Mouse (Mus musculus) forebrain, embryonic 12.5 days (tissue): Measurements from ENCODE around the gene Prkag2. TPM values are rescaled to one million over a fixed set of nuclear protein-coding genes. Genes with fewer than 3 reads are reported as not detected.

ENCODE experiments used
- ATAC-seq: fragments of 200-750 bp; cut with Nextera tagmentation; 2 replicates; pipeline ENCODE4 v1.8.0; 2017; ENCODE audit warnings: moderate TSS enrichment; ENCODE audit not compliant: low FRiP score
- H3K27ac ChIP-seq: fragments of 300-500 bp; sonication (generic); 2 replicates; pipeline ENCODE4 v1.5.1; 2016; ENCODE audit warnings: mild to moderate bottlenecking
- H3K27me3 ChIP-seq: fragments of 300-500 bp; sonication (generic); 2 replicates; pipeline ENCODE4 v1.6.1; 2016; ENCODE audit warnings: mild to moderate bottlenecking
- H3K36me3 ChIP-seq: fragments of 300-500 bp; sonication (generic); replicated peaks from 2 replicates; pipeline ENCODE4 v1.6.1; 2016; ENCODE audit warnings: mild to moderate bottlenecking
- H3K4me1 ChIP-seq: fragments of 300-500 bp; sonication (generic); 2 replicates; pipeline ENCODE4 v1.6.1; 2016
- H3K4me2 ChIP-seq: fragments of 300-500 bp; sonication (generic); 2 replicates; pipeline ENCODE4 v1.6.1; 2016; ENCODE audit warnings: mild to moderate bottlenecking, moderate library complexity
- H3K4me3 ChIP-seq: fragments of 300-500 bp; sonication (generic); replicated peaks from 2 replicates; pipeline ENCODE4 v1.5.1; 2016; ENCODE audit warnings: mild to moderate bottlenecking
- H3K9ac ChIP-seq: fragments of 300-500 bp; sonication (generic); 2 replicates; pipeline ENCODE4 v1.6.1; 2016; ENCODE audit warnings: mild to moderate bottlenecking
- H3K9me3 ChIP-seq: fragments of 300-500 bp; sonication (generic); 2 replicates; pipeline ENCODE4 v1.6.1; 2016
- WGBS: fragments of 180-500 bp; shearing (Covaris S2); methylation state at CpG from one replicate; pipeline ENCODE4 v1.1.7; 2016; 5-methylcytosine and 5-hydroxymethylcytosine counted together
- polyA plus RNA-seq: library from polyadenylated mRNA; unstranded; fragments of >200 nt; fragmentation: Nextera tagmentation; extraction: Ambion mirVana; gene quantifications from 2 replicates; pipeline ENCODE4 v1.2.1, GENCODE M21; 2016

Prkag2 gene
- polyA plus RNA-seq, result 55.0 and 60.2 TPM in 2 replicates

DNA sequence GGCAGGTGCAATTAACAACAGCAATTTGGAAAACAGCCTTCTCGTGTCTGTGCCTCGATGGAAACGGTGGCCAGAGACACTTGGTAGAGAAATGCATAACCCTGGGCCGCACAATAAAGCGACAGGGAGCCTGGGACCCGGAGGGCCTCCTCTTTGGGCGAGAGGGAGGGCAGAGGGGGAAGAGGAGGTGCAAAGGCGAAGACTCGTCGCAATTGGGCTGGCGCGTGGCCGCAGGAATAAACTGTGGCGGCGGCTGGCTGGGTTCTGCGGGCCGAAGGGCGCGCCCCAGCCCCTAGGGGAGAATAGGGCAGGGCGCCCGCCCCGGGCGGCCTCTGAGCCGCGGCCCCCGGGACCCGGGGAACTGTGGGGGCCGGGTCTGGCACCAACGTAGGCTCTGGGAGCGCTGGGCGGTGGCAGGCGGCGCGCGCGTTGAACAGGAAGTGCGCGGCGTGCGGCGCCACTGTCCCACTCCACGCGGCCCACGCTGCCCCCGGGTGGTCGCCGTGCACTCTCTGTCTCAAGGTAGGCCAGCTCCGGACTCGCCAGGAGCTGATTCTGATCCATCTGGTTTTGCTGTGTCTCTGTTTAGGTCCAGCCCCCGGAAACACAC lies at the start of gene Prkag2:
Prkag2 (minus strand) TSS at position 127 of the 610 bp plus-strand sequence.
- under 1% methylated on average over 42 of the region's 50 CpGs for WGBS
- peaks cover 21% of the 10 kb centered on the region for H3K4me1 ChIP-seq
- H3K9me3 ChIP-seq, result no peaks in the 10 kb centered on the region
- no peak within 1 kb of the TSS for H3K27ac ChIP-seq
- H3K27me3 ChIP-seq, result peaks cover 59% of the 10 kb centered on the region
- peak within 1 kb of the TSS; percentile 59 for H3K4me3 ChIP-seq
- peak within 1 kb of the TSS; percentile 99 for H3K4me2 ChIP-seq
- H3K9ac ChIP-seq, result peak within 1 kb of the TSS; percentile 40; the same call in 1 of the 2 replicates
- ATAC-seq, result peak; percentile 71
- no peaks in the 10 kb centered on the region for H3K36me3 ChIP-seq

DNA sequence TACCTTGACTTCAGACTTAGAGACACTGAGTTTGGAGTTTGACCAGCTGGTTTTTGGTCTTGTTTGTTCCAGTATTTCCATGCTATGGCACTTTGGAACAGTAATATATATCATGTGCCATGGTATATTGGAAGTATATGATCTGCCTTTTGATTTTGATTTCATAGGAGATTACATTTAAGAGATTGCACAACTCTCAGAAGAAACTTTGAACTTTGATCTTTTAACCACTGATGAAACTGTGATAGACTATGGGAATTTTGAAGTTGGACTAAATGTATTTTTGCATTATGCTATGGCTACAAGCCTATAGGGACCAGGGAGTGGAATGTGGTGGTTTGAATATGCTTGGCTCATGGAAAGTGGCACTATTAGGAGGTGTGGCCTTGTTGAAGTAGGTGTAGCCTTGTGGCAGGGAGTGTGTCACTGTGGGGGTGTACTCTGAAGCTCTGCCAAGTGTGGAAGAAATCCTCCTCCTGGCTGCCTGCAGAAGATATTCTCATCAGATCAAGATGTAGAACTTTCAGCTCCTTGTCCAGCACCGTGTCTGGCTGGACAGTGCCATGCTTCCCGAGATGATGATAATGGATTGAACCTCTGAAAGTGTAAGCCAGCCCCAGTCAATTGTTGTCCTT lies 49.0 kb upstream of the Prkag2 start:
- Histone ChIP-seq H3K4me2 (no peak overlapping the region), H3K4me3 (no peak overlapping the region), H3K9ac (no peak overlapping the region), H3K36me3 (no peaks in the 10 kb centered on the region), H3K4me1 (peaks cover 6% of the 10 kb centered on the region), H3K27me3 (no peaks in the 10 kb centered on the region), H3K27ac (no peak overlapping the region), H3K9me3 (0 out of 2 replicates have a peak, but pooled peaks cover 3% of the 10 kb centered on the region)
- 84% methylated on average over 2 of the region's 2 CpGs for WGBS
- no peak for ATAC-seq

DNA sequence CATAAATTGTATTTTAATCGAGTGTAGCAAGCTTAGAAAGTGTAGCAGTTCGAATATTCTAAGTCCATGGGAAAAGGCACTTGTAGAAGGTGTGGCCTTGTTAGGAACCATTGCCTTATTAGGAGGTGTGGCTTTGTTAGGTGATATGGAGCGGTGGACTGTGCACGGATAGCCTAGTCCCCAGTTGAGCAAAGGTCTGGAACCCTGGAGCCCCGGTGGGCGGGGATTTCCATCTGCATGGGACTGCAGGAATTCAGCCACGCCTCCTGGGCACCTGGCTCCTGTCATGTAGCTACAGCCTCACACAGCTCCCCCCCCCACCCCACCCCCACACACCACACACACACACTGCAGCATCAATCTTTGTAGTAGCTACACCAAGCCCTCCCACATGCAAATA lies 46.3 kb upstream of the Prkag2 start:
- H3K36me3 ChIP-seq, result no peaks in the 10 kb centered on the region
- no peak for ATAC-seq
- 0 out of 2 replicates have a peak, but pooled peaks cover 3% of the 10 kb centered on the region for H3K9me3 ChIP-seq
- no peak overlapping the region for H3K4me3 ChIP-seq
- no peak overlapping the region for H3K4me2 ChIP-seq
- H3K4me1 ChIP-seq, result no peaks in the 10 kb centered on the region
- no peaks in the 10 kb centered on the region for H3K27me3 ChIP-seq
- no peak overlapping the region for H3K27ac ChIP-seq
- 87% methylated on average over 7 of the region's 7 CpGs for WGBS
- H3K9ac ChIP-seq, result no peak overlapping the region

DNA sequence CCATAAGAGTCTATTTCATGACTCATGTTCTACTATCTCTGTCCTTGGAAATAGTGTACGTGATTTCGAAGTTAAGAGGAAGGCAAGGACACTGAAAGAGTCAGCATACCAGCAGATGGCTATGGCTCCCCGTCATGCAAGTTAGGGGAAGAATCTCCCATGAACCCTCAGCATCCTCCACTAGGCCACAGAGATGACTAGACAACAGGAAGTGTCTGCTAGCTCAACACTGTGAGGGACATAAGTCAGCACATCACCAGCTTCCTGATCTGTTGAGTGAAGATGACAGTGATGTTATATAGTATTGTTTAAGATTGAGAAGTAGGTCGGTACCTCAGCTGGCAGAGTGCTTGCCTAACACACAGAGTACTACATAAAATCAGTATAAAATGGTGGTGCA lies 27.4 kb upstream of the Prkag2 start:
- no peak overlapping the region for H3K9ac ChIP-seq
- no peaks in the 10 kb centered on the region for H3K36me3 ChIP-seq
- no peak overlapping the region for H3K27ac ChIP-seq
- no peaks in the 10 kb centered on the region for H3K9me3 ChIP-seq
- 96% methylated on average over 4 of the region's 4 CpGs for WGBS
- no peak overlapping the region for H3K4me2 ChIP-seq
- H3K27me3 ChIP-seq, result no peaks in the 10 kb centered on the region
- no peak for ATAC-seq
- no peak overlapping the region for H3K4me3 ChIP-seq
- H3K4me1 ChIP-seq, result no peaks in the 10 kb centered on the region

DNA sequence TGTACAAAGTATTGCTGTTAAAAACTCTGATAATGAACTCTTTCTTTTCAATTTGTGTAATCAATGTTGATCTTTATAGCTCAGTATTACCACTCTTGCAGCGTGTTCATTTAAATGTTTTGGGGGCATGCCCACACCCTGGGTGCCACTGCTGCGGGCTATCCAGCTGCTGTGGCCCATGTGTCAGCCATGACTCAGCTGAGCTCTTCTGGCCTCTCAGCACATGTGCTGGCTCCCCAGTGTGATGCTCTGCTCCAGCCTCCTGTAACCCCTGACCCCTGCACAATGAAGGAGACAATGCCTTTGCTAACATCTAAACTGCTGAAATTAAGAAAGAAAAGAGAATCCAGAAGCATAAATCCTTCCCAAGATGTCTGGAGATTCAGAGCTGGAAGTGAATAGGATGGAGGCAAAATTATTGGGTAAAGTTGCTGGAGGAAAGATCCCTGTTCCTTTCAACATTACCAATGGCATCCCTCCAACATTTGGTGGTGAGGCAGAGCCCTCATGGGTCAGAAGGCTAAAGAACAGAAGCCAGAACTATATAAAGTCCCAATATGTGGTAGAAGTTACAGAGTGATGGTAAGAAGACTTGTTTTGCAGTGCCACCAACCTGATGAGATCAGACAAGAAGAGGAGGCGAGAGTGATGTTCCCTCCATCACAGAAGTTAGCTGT lies 25.6 kb upstream of the Prkag2 start:
- Histone ChIP-seq H3K9me3 (no peaks in the 10 kb centered on the region), H3K4me2 (no peak overlapping the region), H3K27ac (no peak overlapping the region), H3K27me3 (no peaks in the 10 kb centered on the region), H3K36me3 (no peaks in the 10 kb centered on the region), H3K9ac (no peak overlapping the region), H3K4me3 (no peak overlapping the region), H3K4me1 (no peaks in the 10 kb centered on the region)
- no peak for ATAC-seq
- WGBS, result 75% methylated on average over 3 of the region's 3 CpGs

DNA sequence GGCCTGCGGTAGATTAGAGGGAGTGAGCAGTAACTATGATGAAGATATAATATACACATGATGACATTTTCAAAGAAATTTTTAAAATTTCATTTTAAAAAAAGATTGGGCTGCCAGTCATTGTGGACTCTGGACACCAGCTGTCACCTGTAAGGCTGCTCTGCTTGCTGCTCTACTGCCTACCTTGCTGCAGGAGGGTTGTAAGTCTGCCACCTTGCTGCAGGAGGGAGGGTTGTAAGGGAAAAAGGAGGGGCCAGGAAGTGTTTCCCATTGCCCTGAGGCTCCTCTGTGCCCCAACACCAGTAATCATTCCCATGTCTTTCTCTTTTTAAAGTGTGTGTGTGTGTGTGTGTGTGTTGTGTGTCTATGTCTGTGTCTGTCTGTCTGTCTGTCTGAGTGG lies 22.1 kb upstream of the Prkag2 start:
- 89% methylated on average over 1 of the region's 1 CpGs for WGBS
- Histone ChIP-seq H3K9me3 (no peaks in the 10 kb centered on the region), H3K27me3 (no peaks in the 10 kb centered on the region), H3K4me1 (no peaks in the 10 kb centered on the region), H3K27ac (no peak overlapping the region), H3K4me2 (no peak overlapping the region), H3K9ac (no peak overlapping the region), H3K4me3 (no peak overlapping the region), H3K36me3 (no peaks in the 10 kb centered on the region)
- ATAC-seq, result no peak

DNA sequence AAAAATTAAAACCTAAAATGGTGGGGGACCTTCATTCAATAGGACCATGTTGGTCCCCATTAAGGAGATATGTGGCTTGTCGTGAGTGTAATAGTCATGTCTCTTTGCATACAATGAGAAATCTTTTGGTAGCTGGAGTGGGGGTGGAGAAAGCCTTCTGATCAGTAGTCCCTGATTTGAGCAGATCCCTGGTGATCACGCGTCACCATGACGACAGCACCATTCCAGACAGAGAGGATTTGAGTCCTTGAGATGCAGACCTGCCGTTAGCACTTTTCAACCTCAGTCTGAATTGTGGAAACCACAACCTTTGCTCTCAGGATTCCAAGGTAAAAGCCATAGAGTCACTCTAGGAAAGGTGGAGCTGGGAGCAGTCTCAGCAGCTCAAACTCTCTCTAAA lies 18.7 kb upstream of the Prkag2 start:
- Histone ChIP-seq H3K4me3 (no peak overlapping the region), H3K36me3 (no peaks in the 10 kb centered on the region), H3K27me3 (no peaks in the 10 kb centered on the region), H3K9me3 (no peaks in the 10 kb centered on the region), H3K4me1 (no peaks in the 10 kb centered on the region), H3K9ac (no peak overlapping the region), H3K4me2 (no peak overlapping the region), H3K27ac (no peak overlapping the region)
- WGBS, result 72% methylated on average over 5 of the region's 5 CpGs
- no peak for ATAC-seq

DNA sequence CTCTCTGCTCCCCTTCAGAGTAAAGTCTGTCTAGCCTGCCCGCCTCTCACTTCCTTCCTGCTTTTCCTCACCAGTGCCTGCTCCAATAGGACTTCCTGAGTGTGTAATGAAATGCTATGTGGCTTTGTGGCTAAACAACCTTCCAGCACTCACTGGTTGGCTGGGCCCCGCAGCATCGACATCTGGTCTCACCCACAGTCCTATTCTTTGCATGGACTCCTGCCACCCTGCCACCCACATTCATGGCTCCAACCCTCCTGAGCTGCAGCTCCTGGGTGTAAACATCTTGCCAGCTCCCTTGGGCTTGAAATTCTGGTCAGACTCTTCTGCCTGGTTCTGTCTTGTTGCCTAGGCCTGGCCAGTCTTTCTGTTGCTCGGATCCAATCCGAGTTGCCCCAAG lies 15.6 kb upstream of the Prkag2 start:
- H3K4me1 ChIP-seq, result no peaks in the 10 kb centered on the region
- 87% methylated on average over 5 of the region's 5 CpGs for WGBS

DNA sequence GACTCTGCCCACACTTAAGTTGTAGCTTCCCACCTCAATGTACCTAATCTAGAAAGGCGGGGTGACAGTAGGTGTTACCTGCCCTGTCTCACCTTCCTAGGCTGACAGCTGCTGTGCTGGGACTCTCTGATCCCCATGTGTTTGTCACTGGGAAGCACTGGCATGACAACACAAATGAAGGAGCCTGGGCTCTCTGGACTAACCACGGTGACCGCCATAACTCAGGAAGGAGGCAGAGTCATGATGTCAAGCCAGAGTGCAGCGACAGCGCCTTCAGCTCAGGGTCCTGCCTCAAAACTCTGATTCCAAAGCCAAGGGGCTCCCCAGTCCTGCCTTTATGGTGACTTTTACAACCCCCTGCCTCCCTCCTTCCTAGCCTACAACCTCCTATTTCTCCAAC lies 14.8 kb upstream of the Prkag2 start:
- Histone ChIP-seq H3K4me3 (no peak overlapping the region), H3K27me3 (no peaks in the 10 kb centered on the region), H3K27ac (no peak overlapping the region), H3K36me3 (no peaks in the 10 kb centered on the region), H3K4me1 (no peaks in the 10 kb centered on the region), H3K9ac (no peak overlapping the region), H3K9me3 (no peaks in the 10 kb centered on the region), H3K4me2 (no peak overlapping the region)
- WGBS, result 87% methylated on average over 5 of the region's 5 CpGs
- ATAC-seq, result no peak

More for the DNA sequence above, 15.6 kb upstream of the Prkag2 start:
- Histone ChIP-seq H3K27me3 (no peaks in the 10 kb centered on the region), H3K4me3 (no peak overlapping the region), H3K4me2 (no peak overlapping the region), H3K9me3 (no peaks in the 10 kb centered on the region), H3K27ac (no peak overlapping the region), H3K36me3 (no peaks in the 10 kb centered on the region), H3K9ac (no peak overlapping the region)
- ATAC-seq, result no peak

DNA sequence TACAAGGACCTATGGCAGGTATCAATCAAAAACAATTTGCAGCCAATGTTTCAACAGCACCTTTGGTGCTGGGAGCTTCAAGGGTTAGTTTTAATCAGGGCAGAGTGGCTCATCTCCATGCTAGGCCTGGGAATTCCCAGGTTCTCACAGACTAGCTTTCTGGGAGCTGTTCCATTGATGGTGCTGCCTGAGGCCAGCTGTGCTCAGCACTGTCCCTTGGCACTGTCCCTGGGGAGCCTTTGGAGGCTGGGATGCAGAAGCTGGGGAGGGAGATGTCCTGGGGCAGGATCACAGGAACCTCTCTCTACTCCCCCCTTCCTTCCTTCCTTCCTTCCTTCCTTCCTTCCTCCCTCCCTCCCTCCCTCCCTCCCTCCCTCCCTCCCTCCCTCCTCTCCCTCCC lies 13.7 kb upstream of the Prkag2 start:
- no peaks in the 10 kb centered on the region for H3K27me3 ChIP-seq
- H3K4me1 ChIP-seq, result no peaks in the 10 kb centered on the region
- ATAC-seq, result no peak
- H3K9me3 ChIP-seq, result no peaks in the 10 kb centered on the region
- H3K36me3 ChIP-seq, result no peaks in the 10 kb centered on the region
- H3K4me3 ChIP-seq, result no peak overlapping the region
- H3K4me2 ChIP-seq, result no peak overlapping the region
- no peak overlapping the region for H3K27ac ChIP-seq
- H3K9ac ChIP-seq, result no peak overlapping the region

DNA sequence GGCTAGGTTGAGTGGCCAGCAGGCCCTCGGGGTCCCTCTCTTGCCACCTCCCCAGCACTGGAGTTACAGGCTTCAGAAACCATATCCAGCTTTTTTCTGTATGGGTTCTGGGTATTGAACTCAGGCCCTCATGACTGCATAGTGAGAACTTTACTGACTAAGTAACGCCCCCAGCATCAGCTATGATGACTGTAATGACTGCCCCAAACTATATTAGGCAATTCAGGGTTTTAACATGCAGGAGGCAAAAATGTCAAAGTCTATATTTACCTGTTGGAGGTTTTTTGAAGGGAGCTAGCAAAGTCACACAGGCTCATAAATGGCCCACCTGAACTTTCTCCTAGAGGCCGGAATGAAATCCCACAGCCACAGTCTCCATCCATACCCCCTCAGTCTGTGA lies 9.9 kb upstream of the Prkag2 start:
- no peaks in the 10 kb centered on the region for H3K4me1 ChIP-seq
- no peak overlapping the region for H3K27ac ChIP-seq
- H3K4me2 ChIP-seq, result no peak overlapping the region
- no peaks in the 10 kb centered on the region for H3K27me3 ChIP-seq
- no peak overlapping the region for H3K4me3 ChIP-seq
- H3K36me3 ChIP-seq, result no peaks in the 10 kb centered on the region
- H3K9me3 ChIP-seq, result no peaks in the 10 kb centered on the region
- no peak for ATAC-seq
- no peak overlapping the region for H3K9ac ChIP-seq
- 84% methylated on average over 3 of the region's 3 CpGs for WGBS

DNA sequence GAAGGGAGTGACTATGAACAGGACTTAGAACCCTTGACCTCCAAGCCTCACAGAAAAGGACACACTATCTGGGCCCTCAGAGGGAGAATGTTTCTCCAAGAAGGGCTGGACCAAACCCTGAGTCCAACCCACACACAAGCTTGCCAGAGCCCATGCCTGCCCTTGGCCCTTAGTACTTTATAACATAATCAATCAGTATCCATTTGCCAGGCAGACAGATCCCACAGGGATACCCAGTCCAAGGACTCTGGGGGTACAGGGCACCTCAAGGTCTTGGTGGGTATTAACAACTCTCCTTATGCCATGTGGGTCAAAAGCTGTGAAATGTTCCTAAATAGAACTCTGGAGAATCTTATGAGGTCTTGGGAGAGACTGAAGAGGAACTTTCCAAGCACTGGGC lies 5.3 kb upstream of the Prkag2 start:
- Histone ChIP-seq H3K4me2 (no peak overlapping the region), H3K27ac (no peak overlapping the region), H3K9ac (no peak overlapping the region), H3K9me3 (no peaks in the 10 kb centered on the region), H3K4me3 (no peak overlapping the region), H3K36me3 (no peaks in the 10 kb centered on the region), H3K4me1 (peaks cover 7% of the 10 kb centered on the region), H3K27me3 (peaks cover 18% of the 10 kb centered on the region)
- ATAC-seq, result no peak

DNA sequence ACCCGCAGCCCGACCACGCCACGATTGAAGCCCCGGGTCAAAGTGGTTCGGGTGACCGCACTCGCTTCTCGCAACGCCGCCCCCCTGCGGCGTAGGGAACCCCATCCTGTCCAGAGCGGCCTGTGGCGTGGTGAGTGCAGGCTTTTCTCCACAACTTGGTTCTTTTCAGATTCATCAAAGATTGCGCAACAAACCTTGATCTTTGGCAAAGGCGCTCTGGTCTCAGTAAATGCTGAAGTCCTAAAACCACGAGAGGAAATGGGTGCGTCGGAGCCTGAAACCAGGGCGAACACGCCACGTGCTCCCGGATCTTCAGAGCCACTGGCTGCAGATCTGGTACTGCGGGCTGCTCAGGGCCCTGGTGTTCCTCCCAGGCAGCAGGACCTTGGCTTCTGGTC lies 683 bp upstream of the Prkag2 start:
- no peak; the same call in 1 of the 2 replicates for ATAC-seq
- H3K4me2 ChIP-seq, result peak overlapping the region; percentile 99

More for the DNA sequence above, 683 bp upstream of the Prkag2 start:
- Histone ChIP-seq H3K36me3 (no peaks in the 10 kb centered on the region), H3K27me3 (peaks cover 59% of the 10 kb centered on the region), H3K4me1 (peaks cover 21% of the 10 kb centered on the region), H3K27ac (no peak overlapping the region), H3K9ac (peak overlapping the region; percentile 40; the same call in 1 of the 2 replicates), H3K9me3 (no peaks in the 10 kb centered on the region), H3K4me3 (peak overlapping the region; percentile 59)
- 2% methylated on average over 25 of the region's 25 CpGs for WGBS
